ENCODE assay signal across 9 mouse cellular contexts in genomic region chr2:79256880-79257279, GRCm38 (mm10). TPM values are rescaled to one million over a fixed set of nuclear protein-coding genes. Genes with fewer than 3 reads are reported as not detected.
DNase-seq lines count a peak whose midpoint lies in the region; ATAC-seq and TF ChIP-seq lines count a peak whose summit lies in the region.
"Had no signal": no experiment of that assay in that cellular context is flagged by ENCODE, and none has a peak within 500 bp of the region (broad histone marks: within the 10 kb centered on the region; RNA-seq: fewer than 3 reads in every experiment).

No protein-coding gene starts in this region.

- no peak for TF ChIP-seq POLR2A in myocyte (IDR thresholded peaks at IDR 0.05; ENCODE audit: insufficient read length, low read depth)

- H3K27me3 ChIP-seq in limb, embryonic 12.5 days, result peaks cover 24% of the 10 kb centered on the region
- H3K27me3 ChIP-seq in limb, embryonic 10.5 days (ENCODE audit: low read depth, poor library complexity, severe bottlenecking), result peaks cover 21% of the 10 kb centered on the region
- no peaks in the 10 kb centered on the region for H3K27me3 ChIP-seq in embryonic facial prominence, embryonic 12.5 days
- H3K27me3 ChIP-seq in intestine, embryonic 15.5 days (replicated peaks), result peaks cover 3% of the 10 kb centered on the region; the same call in 1 of the 2 replicates
- no peaks in the 10 kb centered on the region for H3K27me3 ChIP-seq in myocyte (ENCODE audit: control insufficient read depth, insufficient read depth, insufficient read length)

- no peak for DNase-seq in limb, embryonic 10.5 days (ENCODE audit: low spot score)
- no peak for DNase-seq in embryo, embryonic 10.5 days (ENCODE audit: low spot score)
- no peak for DNase-seq in urinary bladder, postnatal 14 days (ENCODE audit: low spot score)
- DNase-seq in left cerebral cortex, adult 11 months (ENCODE audit: low spot score), result no peak
- DNase-seq: retina, postnatal 1 day had no signal

- H3K36me3 ChIP-seq in limb, embryonic 12.5 days, result no peaks in the 10 kb centered on the region
- H3K36me3 ChIP-seq in limb, embryonic 10.5 days, result no peaks in the 10 kb centered on the region
- H3K36me3 ChIP-seq in embryonic facial prominence, embryonic 12.5 days, result no peaks in the 10 kb centered on the region
- no peaks in the 10 kb centered on the region for H3K36me3 ChIP-seq in intestine, embryonic 15.5 days
- no peaks in the 10 kb centered on the region for H3K36me3 ChIP-seq in myocyte (ENCODE audit: control insufficient read depth, insufficient read depth)

- peak overlapping the region; percentile 54; the same call in 1 of the 2 replicates for H3K4me3 ChIP-seq in limb, embryonic 12.5 days (replicated peaks)
- no peak overlapping the region for H3K4me3 ChIP-seq in limb, embryonic 10.5 days
- no peak overlapping the region for H3K4me3 ChIP-seq in embryonic facial prominence, embryonic 12.5 days
- H3K4me3 ChIP-seq in intestine, embryonic 15.5 days (replicated peaks), result no peak overlapping the region
- peak overlapping the region; percentile 37 for H3K4me3 ChIP-seq in myocyte

- peaks cover 9% of the 10 kb centered on the region for H3K4me1 ChIP-seq in limb, embryonic 12.5 days (replicated peaks)
- H3K4me1 ChIP-seq in limb, embryonic 10.5 days, result peaks cover 22% of the 10 kb centered on the region
- peaks cover 15% of the 10 kb centered on the region for H3K4me1 ChIP-seq in embryonic facial prominence, embryonic 12.5 days
- H3K4me1 ChIP-seq in intestine, embryonic 15.5 days (replicated peaks), result peaks cover 8% of the 10 kb centered on the region; the same call in 1 of the 2 replicates

- no peak overlapping the region for H3ac ChIP-seq in myocyte (ENCODE audit: control insufficient read depth, insufficient read length)

- H3K9ac ChIP-seq in limb, embryonic 12.5 days (replicated peaks), result no peak overlapping the region
- H3K9ac ChIP-seq in embryonic facial prominence, embryonic 12.5 days, result no peak overlapping the region
- H3K9ac ChIP-seq in intestine, embryonic 15.5 days, result no peak overlapping the region

- peak overlapping the region; percentile 95 for H3K4me2 ChIP-seq in limb, embryonic 12.5 days
- H3K4me2 ChIP-seq in embryonic facial prominence, embryonic 12.5 days (replicated peaks), result peak overlapping the region; percentile 87
- peak overlapping the region; percentile 83; the same call in 1 of the 2 replicates for H3K4me2 ChIP-seq in intestine, embryonic 15.5 days (replicated peaks)
- H3K4me2 ChIP-seq in myocyte (ENCODE audit: low read depth), result peak overlapping the region; percentile 76

- H3K79me2 ChIP-seq in myocyte (ENCODE audit: control insufficient read depth, insufficient read depth), result no peaks in the 10 kb centered on the region

- H3K27ac ChIP-seq in limb, embryonic 12.5 days, result no peak overlapping the region
- H3K27ac ChIP-seq in limb, embryonic 10.5 days, result no peak overlapping the region
- H3K27ac ChIP-seq in embryonic facial prominence, embryonic 12.5 days, result no peak overlapping the region
- no peak overlapping the region for H3K27ac ChIP-seq in intestine, embryonic 15.5 days

- 26% methylated on average over 4 of the region's 4 CpGs for WGBS in limb, embryonic 12.5 days
- WGBS in limb, embryonic 10.5 days, result 51% methylated on average over 4 of the region's 4 CpGs
- 11% methylated on average over 4 of the region's 4 CpGs for WGBS in embryonic facial prominence, embryonic 12.5 days
- WGBS in intestine, embryonic 15.5 days, result 38% methylated on average over 4 of the region's 4 CpGs

- H3K9me3 ChIP-seq in limb, embryonic 12.5 days, result no peaks in the 10 kb centered on the region
- no peaks in the 10 kb centered on the region for H3K9me3 ChIP-seq in limb, embryonic 10.5 days (replicated peaks)
- no peaks in the 10 kb centered on the region for H3K9me3 ChIP-seq in embryonic facial prominence, embryonic 12.5 days
- H3K9me3 ChIP-seq in intestine, embryonic 15.5 days, result no peaks in the 10 kb centered on the region

- no peak for ATAC-seq in limb, embryonic 12.5 days (ENCODE audit: insufficient number of reproducible peaks, insufficient read depth, low FRiP score, low TSS enrichment, low read depth)
- ATAC-seq in embryonic facial prominence, embryonic 12.5 days (ENCODE audit: insufficient number of reproducible peaks, insufficient read depth, low FRiP score, low TSS enrichment), result no peak
- ATAC-seq in intestine, embryonic 15.5 days, result no peak

TF ChIP-seq in myocyte, 11 proteins besides CTCF, POLR2A, EP300 and RAD21:
- TF ChIP-seq REST (IDR thresholded peaks at IDR 0.05; ENCODE audit: insufficient read depth, insufficient read length) (no peak), TCF3 (IDR thresholded peaks at IDR 0.05; ENCODE audit: insufficient read length, low read depth) (no peak), MAX (IDR thresholded peaks at IDR 0.05; ENCODE audit: low read depth) (no peak), MYOG (IDR thresholded peaks at IDR 0.05; ENCODE audit: control insufficient read depth in 1 of 3, insufficient read depth in 1 of 3, insufficient read length in 2 of 3, low read depth in 2 of 3) (no peak), SRF (IDR thresholded peaks at IDR 0.05; ENCODE audit: control insufficient read depth, insufficient read length, low read depth) (no peak), POLR2AphosphoS2 (IDR thresholded peaks at IDR 0.05; ENCODE audit: insufficient read length, low read depth) (no peak), CEBPB (IDR thresholded peaks at IDR 0.05; ENCODE audit: insufficient read depth, poor library complexity, severe bottlenecking) (no peak)

RNA-seq across cellular contexts. Expression of gene Itga4, which starts 1.7 kb away (rescaled TPM):
- 8.7 and 8.8 TPM in 2 replicates for polyA plus RNA-seq in limb, embryonic 12.5 days (2016; fragmentation: Nextera tagmentation; extraction: Ambion mirVana)
- polyA plus RNA-seq in limb, embryonic 10.5 days (2016; fragmentation: Nextera tagmentation; extraction: Ambion mirVana), result 3.7 and 5.2 TPM in 2 replicates
- 8.2 and 10.9 TPM in 2 replicates for polyA plus RNA-seq in embryonic facial prominence, embryonic 12.5 days (2016; fragmentation: Nextera tagmentation; extraction: Ambion mirVana)
- polyA plus RNA-seq in intestine, embryonic 15.5 days (2015; fragmentation: Nextera tagmentation; extraction: Ambion mirVana), result 3.8 and 3.9 TPM in 2 replicates
- 2.5 TPM for polyA plus RNA-seq in myocyte (2012; fragmentation: generic; extraction: Trizol)

Comparison
In these comparisons a context has a peak if more than half of its experiments do, and no peak if none do; other contexts are left out.
1. H3K4me3 ChIP-seq: peak in limb, embryonic 12.5 days (single experiment) and myocyte (single experiment); none in limb, embryonic 10.5 days (single experiment), embryonic facial prominence, embryonic 12.5 days (single experiment) and intestine, embryonic 15.5 days (single experiment).
2. Peak in every context shown above with its lines, with median percentiles within 50 percentile points of each other: H3K4me2 ChIP-seq.